Mouse (Mus musculus) lung, postnatal 0 days (tissue): ENCODE measurements around the gene Ccdc47.

Experiments used
- CTCF ChIP-seq: IDR thresholded peaks from 2 replicates; pipeline ENCODE4 v1.5.1; 2016; ENCODE audit warnings: antibody characterized with exemption, mild to moderate bottlenecking
- EP300 ChIP-seq: IDR thresholded peaks from 2 replicates; pipeline ENCODE4 v1.6.1; 2016; ENCODE audit warnings: antibody characterized with exemption, mild to moderate bottlenecking, control low read depth

DNA sequence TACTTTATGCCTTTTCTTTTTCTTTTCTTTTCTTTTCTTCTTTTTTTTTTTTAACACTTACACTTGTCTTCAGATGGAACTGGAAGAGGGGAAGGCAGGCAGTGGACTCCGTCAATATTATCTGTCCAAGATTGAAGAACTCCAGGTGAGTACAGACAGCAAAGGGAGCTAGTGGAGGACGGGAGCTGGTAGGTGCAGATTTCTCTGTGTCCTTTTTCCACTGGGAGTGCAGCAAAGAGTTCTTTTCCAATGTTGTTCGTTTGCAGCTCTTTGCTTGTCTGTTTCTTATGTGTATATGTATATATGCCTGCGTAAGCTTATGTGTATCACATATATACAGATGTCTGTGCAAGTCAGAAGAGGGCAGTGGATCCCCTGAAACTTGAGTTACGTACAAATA lies 40.6 kb upstream of the Ccdc47 start:
- no peak for TF ChIP-seq CTCF
- TF ChIP-seq EP300: no peak
